Mouse (Mus musculus): ENCODE measurements around the gene Apba1.

DNA sequence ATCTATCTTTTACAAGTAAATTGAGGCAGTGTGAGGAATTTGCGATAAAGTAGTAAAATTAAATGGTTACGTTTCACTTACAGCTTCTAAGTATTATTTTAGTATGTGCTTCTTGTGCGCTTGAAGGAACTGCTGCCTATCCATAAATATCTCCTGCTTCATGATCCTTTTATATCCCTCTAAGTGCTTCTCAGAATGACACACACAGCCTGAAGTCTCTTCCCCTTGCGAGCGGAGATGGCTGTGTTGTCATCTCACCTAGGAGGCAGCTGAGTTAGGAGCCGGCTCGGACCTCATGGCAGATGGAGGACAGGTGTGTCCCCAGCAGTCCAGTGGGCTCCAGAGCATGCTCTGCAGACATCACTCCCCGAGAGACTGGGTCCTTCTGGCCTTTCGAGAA lies 163.9 kb downstream of the Apba1 start:
- TF ChIP-seq POLR2A (IDR thresholded peaks at IDR 0.05; ENCODE audit: borderline replicate concordance, control insufficient read depth, low read depth, low read length) (no peak), CTCF (IDR thresholded peaks at IDR 0.05; ENCODE audit: control insufficient read depth, insufficient read depth, low read length) (no peak)

All from bone marrow, adult 2 months (tissue).